In the genomic region with DNA sequence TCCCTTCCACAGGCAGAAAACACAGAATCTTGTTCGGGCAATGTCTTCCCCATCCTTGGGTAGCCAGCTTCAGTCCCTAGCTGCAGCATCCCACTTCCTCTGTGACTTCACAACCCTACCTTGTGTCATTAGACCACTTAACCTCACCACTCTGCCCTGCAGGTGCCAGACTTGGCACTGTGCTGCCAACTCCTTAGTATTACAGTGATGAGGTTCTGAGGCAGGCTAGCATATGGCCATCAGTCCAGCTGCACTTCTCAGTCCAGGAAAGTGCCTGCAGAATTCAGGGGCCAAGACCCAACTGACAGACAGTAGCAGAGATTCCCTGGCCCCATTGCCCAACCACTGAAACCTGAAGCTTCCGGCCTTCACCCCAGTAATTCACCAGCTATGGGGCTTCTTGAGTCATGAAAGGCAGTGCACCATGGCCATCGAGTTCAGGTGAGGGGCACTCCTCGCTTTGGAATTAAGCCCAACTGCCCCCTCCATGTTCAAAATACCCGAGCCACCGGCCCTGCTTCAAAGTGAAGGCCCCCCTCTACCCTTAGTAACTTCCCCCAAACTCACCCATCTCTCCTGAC, we compare ENCODE assay signal across 8 mouse cellular contexts. TPM values are rescaled to one million over a fixed set of nuclear protein-coding genes. Genes with fewer than 3 reads are reported as not detected.
DNase-seq lines count a peak whose midpoint lies in the region; ATAC-seq and TF ChIP-seq lines count a peak whose summit lies in the region.

No protein-coding gene starts in this region.

- no peak for TF ChIP-seq POLR2A in CH12.LX (IDR thresholded peaks at IDR 0.05; ENCODE audit: low read depth, low read length)
- no peak for TF ChIP-seq POLR2A in limb, embryonic 14.5 days (IDR thresholded peaks at IDR 0.05; ENCODE audit: borderline replicate concordance, extremely low read depth, insufficient read depth, insufficient read length)

- H3K9ac ChIP-seq in CH12.LX (ENCODE audit: insufficient read depth, low read depth), result peak overlapping the region; percentile 75
- peak overlapping the region; percentile 62 for H3K9ac ChIP-seq in forebrain, embryonic 16.5 days (replicated peaks; ENCODE audit: low read depth, low read length)
- peak overlapping the region; percentile 62 for H3K9ac ChIP-seq in limb, embryonic 14.5 days (ENCODE audit: low read depth, low read length, severe bottlenecking)
- peak overlapping the region; percentile 69 for H3K9ac ChIP-seq in stomach, postnatal 0 days (ENCODE audit: low read length)

- peaks cover 13% of the 10 kb centered on the region for H3K9me3 ChIP-seq in CH12.LX (replicated peaks; ENCODE audit: low read length)
- no peaks in the 10 kb centered on the region for H3K9me3 ChIP-seq in forebrain, embryonic 16.5 days (ENCODE audit: control insufficient read depth, low read length)
- no peaks in the 10 kb centered on the region for H3K9me3 ChIP-seq in limb, embryonic 14.5 days (ENCODE audit: control insufficient read depth, low read length)
- H3K9me3 ChIP-seq in stomach, postnatal 0 days (ENCODE audit: control insufficient read depth, low read length), result no peaks in the 10 kb centered on the region

- H3K36me3 ChIP-seq in CH12.LX (replicated peaks in 1 of 2; ENCODE audit: control insufficient read depth in 1 of 2, insufficient read depth in 1 of 2, low read length in 1 of 2), result peaks cover 19 to 43% of the 10 kb centered on the region in 2 experiments
- H3K36me3 ChIP-seq in forebrain, embryonic 16.5 days (ENCODE audit: control insufficient read depth, insufficient read depth), result no peaks in the 10 kb centered on the region
- H3K36me3 ChIP-seq in limb, embryonic 14.5 days (ENCODE audit: control insufficient read depth, insufficient read depth, low read length), result peaks cover 16% of the 10 kb centered on the region; the same call in 1 of the 2 replicates
- H3K36me3 ChIP-seq in stomach, postnatal 0 days (ENCODE audit: control insufficient read depth, insufficient read depth, low read length), result peaks cover 8% of the 10 kb centered on the region; the same call in 1 of the 2 replicates

- DNase-seq in gastrocnemius, adult 2 months, result peak; percentile 36
- DNase-seq in gastrocnemius, postnatal 36 days, result no peak
- DNase-seq in CH12.LX (ENCODE audit: extremely low read depth), result peak; percentile 7
- no peak for DNase-seq in limb, embryonic 14.5 days (ENCODE audit: low spot score)
- DNase-seq in stomach, postnatal 0 days (ENCODE audit: low spot score), result no peak
- no peak for DNase-seq in cerebellum, adult 8-10 months
- DNase-seq in frontal cortex, adult 2 months (ENCODE audit: extremely low spot score in 1 of 2, low spot score in 1 of 2), result no peak

- in situ Hi-C loops in CH12.LX (cut with MboI; ENCODE audit: low pct_ligation_motif_present, low pct_unique_long_range_greater_than_20kb, low sequenced_read_pairs), result no loop called here

- ATAC-seq in forebrain, embryonic 16.5 days, result peak; percentile 32; the same call in 1 of the 2 replicates
- ATAC-seq in limb, embryonic 14.5 days (ENCODE audit: low FRiP score, low read depth), result no peak
- ATAC-seq in stomach, postnatal 0 days (ENCODE audit: low FRiP score, low TSS enrichment), result no peak

- dilution Hi-C loops in CH12.LX (cut with MboI; ENCODE audit: extremely low pct_ligation_motif_present, extremely low pct_unique_long_range_greater_than_20kb, low sequenced_read_pairs), result no loop called here

- WGBS in forebrain, embryonic 16.5 days, result 15% methylated on average over 6 of the region's 6 CpGs
- 15% methylated on average over 6 of the region's 6 CpGs for WGBS in limb, embryonic 14.5 days
- 13% methylated on average over 6 of the region's 6 CpGs for WGBS in stomach, postnatal 0 days

- TF ChIP-seq CTCF in gastrocnemius, adult 2 months (IDR thresholded peaks at IDR 0.05), result no peak
- no peak for TF ChIP-seq CTCF in CH12.LX (conservative IDR thresholded peaks at IDR 0.05 in 1 of 2, IDR thresholded peaks at IDR 0.05 in 1 of 2; ENCODE audit: low read depth in 2 of 2, low read length in 2 of 2)
- TF ChIP-seq CTCF in stomach, postnatal 0 days (IDR thresholded peaks at IDR 0.05; ENCODE audit: low read depth), result no peak

- peak overlapping the region; percentile 89 for H3K4me3 ChIP-seq in gastrocnemius, adult 2 months
- peak overlapping the region; percentile 70 to 74 (median 71) for H3K4me3 ChIP-seq in CH12.LX (replicated peaks in 1 of 3; ENCODE audit: low read depth in 2 of 3, low read length in 2 of 3, poor library complexity in 1 of 3)
- peak overlapping the region; percentile 55 for H3K4me3 ChIP-seq in forebrain, embryonic 16.5 days (replicated peaks; ENCODE audit: low read length)
- H3K4me3 ChIP-seq in limb, embryonic 14.5 days (replicated peaks; ENCODE audit: low read length), result peak overlapping the region; percentile 54
- H3K4me3 ChIP-seq in stomach, postnatal 0 days (ENCODE audit: low read depth, low read length), result peak overlapping the region; percentile 61

- no peak for TF ChIP-seq EP300 in CH12.LX (IDR thresholded peaks at IDR 0.05; ENCODE audit: low read length)
- no peak for TF ChIP-seq EP300 in stomach, postnatal 0 days (optimal IDR thresholded peaks at IDR 0.05)

- H3K27ac ChIP-seq in gastrocnemius, adult 2 months, result peak overlapping the region; percentile 84
- peak overlapping the region; percentile 35; the same call in 1 of the 2 replicates for H3K27ac ChIP-seq in CH12.LX (ENCODE audit: insufficient read depth, low read depth)
- H3K27ac ChIP-seq in forebrain, embryonic 16.5 days (ENCODE audit: low read length), result no peak overlapping the region
- H3K27ac ChIP-seq in limb, embryonic 14.5 days (replicated peaks; ENCODE audit: low read depth, low read length), result no peak overlapping the region
- H3K27ac ChIP-seq in stomach, postnatal 0 days (replicated peaks), result no peak overlapping the region

- peak overlapping the region; percentile 77 for H3K4me2 ChIP-seq in CH12.LX (ENCODE audit: insufficient read depth, low read depth, poor library complexity, severe bottlenecking)
- peak overlapping the region; percentile 69 for H3K4me2 ChIP-seq in forebrain, embryonic 16.5 days (ENCODE audit: low read length)
- peak overlapping the region; percentile 59 for H3K4me2 ChIP-seq in limb, embryonic 14.5 days (replicated peaks; ENCODE audit: low read depth, low read length, severe bottlenecking)
- H3K4me2 ChIP-seq in stomach, postnatal 0 days (replicated peaks; ENCODE audit: low read depth), result peak overlapping the region; percentile 91

- intact Hi-C loops in gastrocnemius, adult 2 months (cut with DNase I), result no loop called here
- intact Hi-C loops in gastrocnemius, postnatal 36 days (cut with DNase I), result no loop called here

- no peak for TF ChIP-seq RAD21 in CH12.LX (IDR thresholded peaks at IDR 0.05; ENCODE audit: low read depth, low read length)

- peaks cover 15% of the 10 kb centered on the region for H3K79me2 ChIP-seq in CH12.LX (replicated peaks; ENCODE audit: control insufficient read depth, extremely low read depth, insufficient read depth, poor library complexity, severe bottlenecking)

- H3K27me3 ChIP-seq in CH12.LX (replicated peaks), result no peaks in the 10 kb centered on the region
- H3K27me3 ChIP-seq in forebrain, embryonic 16.5 days (replicated peaks; ENCODE audit: control insufficient read depth, insufficient read depth, low read length), result no peaks in the 10 kb centered on the region
- H3K27me3 ChIP-seq in limb, embryonic 14.5 days (ENCODE audit: control insufficient read depth, insufficient read depth, low read length), result no peaks in the 10 kb centered on the region
- no peaks in the 10 kb centered on the region for H3K27me3 ChIP-seq in stomach, postnatal 0 days (ENCODE audit: control insufficient read depth, insufficient read depth, low read length)

- H3K4me1 ChIP-seq in CH12.LX (ENCODE audit: control insufficient read depth in 1 of 2, insufficient read depth in 2 of 2), result peaks cover 17 to 45% of the 10 kb centered on the region in 2 experiments
- peaks cover 18% of the 10 kb centered on the region for H3K4me1 ChIP-seq in forebrain, embryonic 16.5 days (replicated peaks; ENCODE audit: control insufficient read depth, insufficient read depth, low read length)
- H3K4me1 ChIP-seq in limb, embryonic 14.5 days (ENCODE audit: control insufficient read depth, insufficient read depth, low read length), result peaks cover 6% of the 10 kb centered on the region
- peaks cover 2% of the 10 kb centered on the region; the same call in 1 of the 2 replicates for H3K4me1 ChIP-seq in stomach, postnatal 0 days (replicated peaks; ENCODE audit: control insufficient read depth, insufficient read depth)

TF ChIP-seq in CH12.LX, 34 proteins besides CTCF, POLR2A, EP300 and RAD21 (continues in another document):
- TF ChIP-seq ZKSCAN1 (IDR thresholded peaks at IDR 0.05; ENCODE audit: borderline replicate concordance, low read depth, low read length) (no peak), CHD2 (IDR thresholded peaks at IDR 0.05; ENCODE audit: low read length) (no peak), ZNF384 (IDR thresholded peaks at IDR 0.05; ENCODE audit: low read depth, low read length) (no peak), NRF1 (IDR thresholded peaks at IDR 0.05; ENCODE audit: low read depth, low read length) (no peak), SMC3 (IDR thresholded peaks at IDR 0.05; ENCODE audit: low read depth, low read length) (no peak), TBP (conservative IDR thresholded peaks at IDR 0.05; ENCODE audit: low read depth, low read length) (no peak)

RNA-seq across cellular contexts. Expression of gene Itpripl1, which starts 0.6 kb away (rescaled TPM):
- 1 to 10 TPM; 5.0 to 6.8 TPM for total RNA-seq in gastrocnemius, adult 2 months (2021)
- 1 to 10 TPM; 5.2 TPM for total RNA-seq in gastrocnemius, postnatal 36 days (2021)
- total RNA-seq in CH12.LX (2012; rRNA removed) (27.5 and 30.6 TPM in 2 replicates), CH12.LX (2014; rRNA removed) (15.8 and 19.7 TPM in 2 replicates)
- 21.4 and 23.4 TPM in 2 replicates for polyA plus RNA-seq in CH12.LX (2012; ENCODE audit: insufficient read length, low read depth)
- polyA plus RNA-seq in forebrain, embryonic 16.5 days (2015; fragmentation: Nextera tagmentation; extraction: Ambion mirVana), result 16.5 and 19.1 TPM in 2 replicates
- polyA plus RNA-seq in limb, embryonic 14.5 days (2012; rRNA removed), result 10.1 and 11.5 TPM in 2 replicates
- polyA plus RNA-seq in limb, embryonic 14.5 days (2014; fragmentation: Nextera tagmentation; extraction: Ambion mirVana), result 20.9 and 22.4 TPM in 2 replicates
- polyA plus RNA-seq in stomach, postnatal 0 days (2015; fragmentation: Nextera tagmentation; extraction: Ambion mirVana), result 16.9 and 18.3 TPM in 2 replicates
- 1.4 and 1.7 TPM in 2 replicates for polyA plus RNA-seq in frontal cortex, adult 2 months (2012; rRNA removed)

RNA-seq across cellular contexts. Expression of gene Ncaph, which starts 8.9 kb away (rescaled TPM):
- total RNA-seq in gastrocnemius, adult 2 months (2021), result 1 to 10 TPM in 1 of 2 experiments, under 1 TPM in 1; 0.75 to 1.4 TPM
- total RNA-seq in gastrocnemius, postnatal 36 days (2021), result 1 to 10 TPM; 1.5 to 1.8 TPM
- 55.3 and 56.0 TPM in 2 replicates for total RNA-seq in CH12.LX (2012; rRNA removed)
- 74.1 and 86.6 TPM in 2 replicates for total RNA-seq in CH12.LX (2014; rRNA removed)
- polyA plus RNA-seq in CH12.LX (2012; ENCODE audit: insufficient read length, low read depth), result 53.4 and 58.2 TPM in 2 replicates
- 33.5 and 40.8 TPM in 2 replicates for polyA plus RNA-seq in forebrain, embryonic 16.5 days (2015; fragmentation: Nextera tagmentation; extraction: Ambion mirVana)
- 42.0 and 59.1 TPM in 2 replicates for polyA plus RNA-seq in limb, embryonic 14.5 days (2012; rRNA removed)
- polyA plus RNA-seq in limb, embryonic 14.5 days (2014; fragmentation: Nextera tagmentation; extraction: Ambion mirVana), result 65.0 and 69.0 TPM in 2 replicates
- 14.5 and 18.3 TPM in 2 replicates for polyA plus RNA-seq in stomach, postnatal 0 days (2015; fragmentation: Nextera tagmentation; extraction: Ambion mirVana)
- polyA plus RNA-seq in frontal cortex, adult 2 months (2012; rRNA removed), result 1.6 and 2.4 TPM in 2 replicates

Comparison
In these comparisons a context has a peak if more than half of its experiments do, and no peak if none do; other contexts are left out.
1. DNase-seq: peak in gastrocnemius, adult 2 months (single experiment) and CH12.LX (single experiment); none in gastrocnemius, postnatal 36 days (0 of 2), limb, embryonic 14.5 days (single experiment), stomach, postnatal 0 days (single experiment), cerebellum, adult 8-10 months (single experiment) and frontal cortex, adult 2 months (0 of 2).
2. H3K27ac ChIP-seq: peak in gastrocnemius, adult 2 months (single experiment) and CH12.LX (single experiment); none in forebrain, embryonic 16.5 days (single experiment), limb, embryonic 14.5 days (single experiment) and stomach, postnatal 0 days (single experiment).
3. Peak in every context shown above with its lines, with median percentiles within 50 percentile points of each other: H3K4me3 ChIP-seq, H3K4me2 ChIP-seq and H3K9ac ChIP-seq.